Mouse (Mus musculus) monocyte, adult 2 months (primary cell): ENCODE measurements at regions not wholly inside any gene's neighbourhood (a gene's known extent, or its start where the extent isn't known, plus 50 kb on each side); places are given as distances from the start of the nearest gene placed in this dataset.

ENCODE experiments used
- DNase-seq, 2 experiments: peaks; one replicate each; pipeline ENCODE4 v3.0.0; 2022; ENCODE audit warnings: low spot score in 2 of 2, low read depth in 1 of 2

GRCm38 (mm10) chr14:48852787-48853186 is 179.2 kb upstream of the Otx2 start:
- peak in 1 of 2 experiments; percentile 3 for DNase-seq

GRCm38 (mm10) chr14:48852061-48852460 is 178.4 kb upstream of the Otx2 start:
- no peak for DNase-seq

GRCm38 (mm10) chr14:48842861-48843260 is 169.2 kb upstream of the Otx2 start:
- no peak for DNase-seq

GRCm38 (mm10) chr14:48841278-48841677 is 167.7 kb upstream of the Otx2 start:
- DNase-seq: no peak

GRCm38 (mm10) chr14:48837181-48837580 is 163.6 kb upstream of the Otx2 start:
- no peak for DNase-seq

GRCm38 (mm10) chr14:48836071-48836470 is 162.5 kb upstream of the Otx2 start:
- no peak for DNase-seq

GRCm38 (mm10) chr14:48834416-48834815 is 160.8 kb upstream of the Otx2 start:
- DNase-seq: no peak

GRCm38 (mm10) chr14:48826421-48826820 is 152.8 kb upstream of the Otx2 start:
- DNase-seq: no peak

- no peak for DNase-seq
Measured at GRCm38 (mm10) chr14:48824375-48824774, 150.8 kb upstream of the Otx2 start.

- no peak for DNase-seq
Measured at GRCm38 (mm10) chr14:48815941-48816340, 142.3 kb upstream of the Otx2 start.

GRCm38 (mm10) chr14:48815231-48815728 is 141.7 kb upstream of the Otx2 start:
- DNase-seq: no peak

- no peak for DNase-seq
Measured at GRCm38 (mm10) chr14:48812741-48813495, 139.3 kb upstream of the Otx2 start.

GRCm38 (mm10) chr14:48804098-48804497 is 130.5 kb upstream of the Otx2 start:
- DNase-seq: no peak

- DNase-seq: no peak
Measured at GRCm38 (mm10) chr14:48801283-48801682, 127.7 kb upstream of the Otx2 start.

- no peak for DNase-seq
Measured at GRCm38 (mm10) chr14:48800857-48801256, 127.2 kb upstream of the Otx2 start.

- DNase-seq: no peak
Measured at GRCm38 (mm10) chr14:48800100-48800449, 126.5 kb upstream of the Otx2 start.

GRCm38 (mm10) chr14:48799442-48800099 is 126.0 kb upstream of the Otx2 start:
- no peak for DNase-seq

- DNase-seq: no peak
Measured at GRCm38 (mm10) chr14:48791507-48791906, 117.9 kb upstream of the Otx2 start.

- DNase-seq: no peak
Measured at GRCm38 (mm10) chr14:48779327-48779726, 105.7 kb upstream of the Otx2 start.

- no peak for DNase-seq
Measured at GRCm38 (mm10) chr14:48770832-48771231, 97.2 kb upstream of the Otx2 start.

GRCm38 (mm10) chr14:48762691-48763090 is 89.1 kb upstream of the Otx2 start:
- DNase-seq: no peak

GRCm38 (mm10) chr14:48761002-48761648 is 87.5 kb upstream of the Otx2 start:
- no peak for DNase-seq
